Mouse (Mus musculus) thymus, postnatal 10 days (tissue): ENCODE results near the gene Zfp697.
"Not testable (repeated sequence)": the region's sequence is repeated elsewhere in the genome, so short reads cannot be mapped to it uniquely, and the experiment has no call there.

Experiments used
- DNase-seq, 2 experiments: peaks; one replicate each; pipeline ENCODE4 v3.0.0; 2021; ENCODE audit warnings: low spot score in 2 of 2

Zfp697 gene

DNA sequence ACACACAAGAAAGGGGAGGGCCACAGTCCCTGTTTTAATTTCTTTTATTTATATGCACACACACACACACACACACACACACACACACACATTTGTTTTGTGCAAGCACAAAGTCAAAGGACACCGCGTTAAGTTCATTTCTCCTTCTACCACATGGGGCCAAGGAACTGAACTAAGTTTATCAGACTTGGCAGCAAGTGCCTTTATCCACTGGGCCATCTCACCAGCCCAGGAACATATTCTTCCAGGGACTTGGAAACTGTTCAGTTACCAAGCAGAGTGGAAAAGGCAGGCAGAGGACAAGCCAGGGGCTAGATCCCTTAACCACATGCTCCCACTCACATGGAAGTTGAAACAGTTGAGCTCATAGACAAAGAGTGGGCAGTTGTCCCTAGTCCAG lies 13.5 kb upstream of the Zfp697 start:
- DNase-seq: no peak

- DNase-seq: no peak
Observed at GRCm38 (mm10) chr3:98374062-98374719, 8.1 kb upstream of the Zfp697 start.

GRCm38 (mm10) chr3:98374980-98375379 lies 7.3 kb upstream of the Zfp697 start:
- no peak for DNase-seq

GRCm38 (mm10) chr3:98378267-98378666 lies 4.0 kb upstream of the Zfp697 start:
- no peak for DNase-seq

GRCm38 (mm10) chr3:98379236-98379635 lies 3.0 kb upstream of the Zfp697 start:
- DNase-seq: no peak

DNA sequence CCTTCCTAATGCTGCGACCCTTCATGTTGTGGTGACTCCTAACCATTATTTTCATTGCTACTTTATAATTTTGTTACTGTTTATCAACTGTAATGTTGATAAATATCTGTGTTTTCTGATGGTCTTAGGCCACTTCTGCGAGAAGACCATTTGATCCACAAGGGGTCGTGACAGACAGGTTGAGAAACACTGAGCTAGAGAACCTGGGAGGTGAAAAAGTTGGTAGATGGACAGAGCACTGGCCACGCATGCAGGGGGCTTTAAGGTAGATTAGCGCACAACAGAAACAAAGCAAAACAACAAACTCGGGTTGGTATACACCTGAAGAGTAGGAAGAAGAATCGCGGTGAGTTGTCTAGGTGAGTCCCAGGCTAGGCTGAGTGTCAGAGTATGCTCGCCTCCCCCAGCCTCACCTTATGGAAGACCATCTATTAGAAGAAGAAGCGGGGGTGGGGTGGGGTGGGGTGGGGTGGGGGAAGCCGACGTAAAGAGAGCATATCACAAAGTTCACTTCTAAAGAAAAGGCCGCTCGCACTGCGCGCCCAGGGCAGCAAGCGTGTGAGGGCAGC lies 500 bp upstream of the Zfp697 start:
- no peak for DNase-seq

DNA sequence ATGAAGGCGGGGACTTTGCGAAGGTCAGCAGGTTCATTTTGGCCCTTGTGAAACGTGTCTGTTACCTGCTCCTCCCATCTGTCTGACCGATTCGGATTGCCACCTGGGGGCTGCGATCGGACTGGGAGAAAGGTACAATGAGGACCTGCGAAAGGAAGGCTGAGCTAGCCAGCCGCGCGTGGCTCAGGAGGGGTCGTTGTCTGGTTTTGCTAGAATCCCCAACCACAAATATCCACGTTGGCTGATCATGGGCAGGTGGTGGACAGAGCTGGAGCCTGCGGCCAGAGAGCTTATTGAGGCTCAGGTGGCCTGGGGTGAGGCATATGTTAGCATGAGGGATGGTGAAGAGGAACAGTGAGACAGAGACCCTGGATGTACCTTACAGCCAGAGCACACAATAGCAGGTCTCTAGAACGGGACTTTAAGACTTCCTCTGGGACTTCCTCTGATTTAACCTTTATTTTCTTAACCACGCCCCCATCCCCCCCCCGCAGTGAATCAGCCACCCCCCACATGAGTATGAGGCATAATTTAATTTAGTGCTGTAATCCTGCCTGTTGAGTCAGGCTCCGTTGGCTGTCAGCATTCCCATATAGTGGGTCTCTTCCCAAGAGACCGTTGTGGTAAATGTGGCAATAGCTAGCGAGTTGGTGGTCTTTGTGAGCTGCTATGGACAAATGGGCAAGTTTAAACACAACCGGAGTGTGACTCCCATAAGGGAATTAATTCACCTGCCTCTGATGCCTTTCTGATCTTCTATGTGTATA lies 946 bp downstream of the Zfp697 start:
- DNase-seq: no peak

- no peak for DNase-seq
Observed at GRCm38 (mm10) chr3:98387086-98387485, 4.8 kb downstream of the Zfp697 start.

GRCm38 (mm10) chr3:98387756-98388155 lies 5.5 kb downstream of the Zfp697 start:
- no peak for DNase-seq

GRCm38 (mm10) chr3:98389305-98389704 lies 7.0 kb downstream of the Zfp697 start:
- no peak for DNase-seq

GRCm38 (mm10) chr3:98404268-98404895 lies 22.1 kb downstream of the Zfp697 start:
- DNase-seq: not testable (repeated sequence)

DNA sequence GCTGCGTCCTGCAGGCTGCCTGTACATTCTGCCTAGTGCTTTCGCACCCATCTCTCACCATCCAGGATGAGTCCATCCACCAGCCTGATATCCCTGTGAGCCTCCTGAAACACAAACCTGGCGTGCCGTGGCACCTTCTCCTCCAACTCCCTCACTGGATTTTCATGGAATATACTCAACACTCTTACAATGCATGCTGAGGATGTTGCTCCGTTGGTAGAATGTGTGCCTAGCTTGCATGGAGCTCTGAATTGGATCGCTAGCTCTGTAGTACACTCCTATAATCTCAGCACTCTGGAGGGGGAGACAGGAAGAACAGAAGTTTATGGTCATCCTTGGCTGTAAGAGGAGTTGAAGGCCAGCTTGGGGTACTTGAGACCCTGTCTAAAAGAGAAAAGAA lies 23.6 kb downstream of the Zfp697 start:
- DNase-seq: not testable (repeated sequence)

DNA sequence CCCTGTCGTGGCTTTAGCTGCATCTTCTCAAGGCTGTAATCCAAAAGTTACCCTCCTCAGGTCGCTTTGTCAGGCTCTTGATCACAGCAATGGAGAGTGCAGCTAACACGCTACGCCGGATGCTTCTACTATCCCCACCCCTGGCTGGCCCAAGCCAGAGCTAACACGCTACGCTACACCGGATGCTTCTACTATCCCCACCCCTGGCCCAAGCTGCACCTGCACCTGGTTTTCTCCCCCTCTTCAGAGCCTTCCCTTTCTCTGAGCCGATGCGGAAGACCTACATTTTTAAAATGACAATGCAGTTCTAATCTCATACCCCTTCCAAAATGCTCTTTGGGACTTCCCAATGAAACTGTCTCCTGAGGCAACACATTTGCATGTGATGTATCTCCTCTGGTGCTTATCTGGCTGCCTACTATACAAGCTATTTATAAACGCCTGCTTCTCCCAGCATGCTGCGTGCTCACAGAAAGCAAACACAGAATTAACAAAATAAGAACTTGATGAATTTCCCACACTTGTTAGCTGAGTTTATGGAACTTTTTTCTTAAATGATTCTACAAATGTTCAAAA lies 24.4 kb downstream of the Zfp697 start:
- peak; percentile 69 to 80 for DNase-seq

GRCm38 (mm10) chr3:98407261-98407780 lies 25.1 kb downstream of the Zfp697 start:
- DNase-seq: not testable (repeated sequence)

DNA sequence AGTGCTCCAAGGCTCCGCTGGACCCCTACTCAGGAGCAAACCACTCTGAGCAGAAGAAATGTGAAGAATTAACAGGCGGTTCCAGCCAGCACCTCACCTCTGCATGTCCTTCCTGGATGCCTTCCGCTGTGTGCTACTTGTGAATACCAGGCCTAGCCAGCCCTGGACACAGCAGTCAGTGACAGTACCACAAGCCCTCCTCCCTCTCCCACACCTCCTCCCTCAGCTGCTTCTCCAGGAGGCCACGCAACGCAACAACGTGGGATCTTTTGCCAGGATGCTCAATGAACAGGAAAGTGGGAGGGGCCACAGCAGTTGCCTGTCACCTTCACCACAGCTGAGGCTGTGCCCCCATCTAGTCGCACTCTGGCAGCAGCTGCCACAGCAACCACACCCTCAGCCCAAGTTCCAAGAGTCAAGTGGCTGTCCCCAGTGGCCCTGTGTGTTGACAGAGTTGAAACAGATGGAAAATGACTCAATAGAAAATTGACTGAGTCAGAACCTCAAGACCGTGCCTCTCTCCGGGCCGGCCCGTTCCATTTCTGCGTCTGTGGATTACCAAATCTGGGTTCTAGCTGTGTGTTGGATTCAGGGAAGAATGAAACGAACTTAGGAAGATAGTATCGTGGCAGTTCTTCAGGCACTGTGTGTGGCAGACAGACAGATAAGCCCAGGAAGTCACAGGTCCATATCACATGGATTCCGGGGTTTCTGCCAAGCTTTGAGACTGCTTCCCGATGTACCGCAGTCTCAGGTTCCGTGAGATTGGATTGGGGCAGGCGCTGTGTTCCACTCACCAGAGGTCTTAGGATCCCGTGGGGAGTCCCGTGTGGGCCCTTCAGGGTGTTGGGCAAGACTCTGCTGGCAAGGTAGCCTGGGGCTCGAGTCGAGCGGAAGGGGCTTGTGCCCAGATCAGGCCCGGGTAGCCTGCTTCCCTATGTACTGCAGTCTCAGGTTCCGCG lies 28.6 kb downstream of the Zfp697 start:
- not testable (repeated sequence) for DNase-seq

DNA sequence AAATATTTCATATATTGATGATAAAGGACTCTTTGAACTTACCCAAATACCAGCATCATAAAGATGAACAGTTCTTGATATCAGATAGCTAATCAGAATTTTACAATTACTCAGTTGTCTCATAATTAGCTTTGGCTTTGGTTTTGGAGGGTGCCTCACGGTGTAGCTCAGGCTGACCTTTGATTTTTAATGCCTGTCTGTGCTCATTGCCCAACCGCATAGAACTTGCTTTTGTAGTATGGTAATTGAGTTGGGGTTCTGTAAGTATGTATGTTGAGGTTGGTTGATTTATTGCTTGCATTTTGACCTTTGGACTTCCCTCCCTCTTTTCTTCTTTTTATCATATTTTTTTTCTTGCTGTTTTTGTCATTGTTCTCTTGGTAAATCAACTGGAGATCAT lies 31.5 kb downstream of the Zfp697 start:
- DNase-seq: no peak

- DNase-seq: no peak
Observed at GRCm38 (mm10) chr3:98414296-98414695, 32.0 kb downstream of the Zfp697 start.

GRCm38 (mm10) chr3:98416426-98417250 lies 34.4 kb downstream of the Zfp697 start:
- peak in 1 of 2 experiments; percentile 1 for DNase-seq

GRCm38 (mm10) chr3:98417328-98417727 lies 35.1 kb downstream of the Zfp697 start:
- DNase-seq: no peak
